Mouse (Mus musculus) MEL (cell line): ENCODE measurements around the gene Tmem80. TPM values are rescaled to one million over a fixed set of nuclear protein-coding genes. Genes with fewer than 3 reads are reported as not detected.

Experiments
- DNase-seq: peaks from one replicate; pipeline ENCODE4 v3.0.0; 2011; ENCODE audit warnings: low read depth, low spot score
- H3K27ac ChIP-seq: 2 replicates; pipeline ENCODE4 v1.5.1; 2012; ENCODE audit warnings: low read depth, mild to moderate bottlenecking, control low read depth, low read length, moderate library complexity; ENCODE audit not compliant: control insufficient read depth
- H3K27me3 ChIP-seq, 2 experiments: fragments of 150-350 bp in 1 of 2; sonication (generic) in 1 of 2; 2 replicates each; pipeline ENCODE4 v1.6.1; 2012; ENCODE audit warnings: low read length in 2 of 2, mild to moderate bottlenecking in 2 of 2, improper control_type of control experiment in 1 of 2, moderate library complexity in 1 of 2; ENCODE audit not compliant: insufficient read depth in 2 of 2, control insufficient read depth in 1 of 2
- H3K36me3 ChIP-seq, 2 experiments: 2 replicates each; pipeline ENCODE4 v1.6.1; 2012 to 2014; ENCODE audit warnings: low read length in 2 of 2, improper control_type of control experiment in 1 of 2, inconsistent platforms in 1 of 2, mild to moderate bottlenecking in 1 of 2; ENCODE audit not compliant: insufficient read depth in 2 of 2, control insufficient read depth in 1 of 2
- H3K4me1 ChIP-seq, 2 experiments: fragments of 150-350 bp in 1 of 2; sonication (generic) in 1 of 2; 2 replicates each; pipeline ENCODE4 v1.6.1; 2012; ENCODE audit warnings: low read length in 2 of 2, improper control_type of control experiment in 1 of 2, mild to moderate bottlenecking in 1 of 2; ENCODE audit not compliant: insufficient read depth in 2 of 2, control insufficient read depth in 1 of 2
- H3K4me3 ChIP-seq, 2 experiments: fragments of 150-350 bp in 1 of 2; sonication (generic) in 1 of 2; 2 replicates each; pipeline ENCODE4 v1.5.1; 2012; ENCODE audit warnings: low read depth in 2 of 2, low read length in 2 of 2, mild to moderate bottlenecking in 2 of 2, moderate library complexity in 2 of 2, control low read depth in 1 of 2, improper control_type of control experiment in 1 of 2; ENCODE audit not compliant: control insufficient read depth in 1 of 2, insufficient read depth in 1 of 2
- H3K79me2 ChIP-seq: 2 replicates; pipeline ENCODE4 v1.6.1; 2012; ENCODE audit warnings: mild to moderate bottlenecking, low read length, moderate library complexity; ENCODE audit not compliant: control insufficient read depth, poor library complexity, insufficient read depth
- H3K9ac ChIP-seq: 2 replicates; pipeline ENCODE4 v1.6.1; 2012; ENCODE audit warnings: low read depth, mild to moderate bottlenecking, control low read depth, low read length, moderate library complexity; ENCODE audit not compliant: control insufficient read depth, poor library complexity, severe bottlenecking
- H3K9me3 ChIP-seq: fragments of 150-350 bp; sonication (generic); replicated peaks from 2 replicates; pipeline ENCODE4 v1.6.1; 2012; ENCODE audit warnings: mild to moderate bottlenecking, low read length, improper control_type of control experiment, moderate library complexity; ENCODE audit not compliant: insufficient read depth
- CHD1 ChIP-seq: IDR thresholded peaks from 2 replicates; pipeline ENCODE4 v1.6.1; 2012; ENCODE audit warnings: low read depth, mild to moderate bottlenecking, inconsistent platforms, low read length, improper control_type of control experiment
- CHD2 ChIP-seq: IDR thresholded peaks from 2 replicates; pipeline ENCODE4 v1.6.1; 2011; ENCODE audit warnings: low read length, improper control_type of control experiment
- ELF1 ChIP-seq: IDR thresholded peaks from 2 replicates; pipeline ENCODE4 v1.6.1; 2014; ENCODE audit warnings: low read depth, mild to moderate bottlenecking, inconsistent platforms, low read length, improper control_type of control experiment, moderate library complexity
- EP300 ChIP-seq, 2 experiments: IDR thresholded peaks; 2 replicates each; pipeline ENCODE4 v1.6.1; 2011; ENCODE audit warnings: improper control_type of control experiment in 2 of 2, low read length in 2 of 2, low read depth in 1 of 2, mild to moderate bottlenecking in 1 of 2
- ETS1 ChIP-seq: IDR thresholded peaks from 2 replicates; pipeline ENCODE4 v1.6.1; 2012; ENCODE audit warnings: low read depth, mild to moderate bottlenecking, inconsistent platforms, low read length, improper control_type of control experiment, moderate library complexity
- GATA1 ChIP-seq: IDR thresholded peaks from 2 replicates; pipeline ENCODE4 v1.6.1; 2011; ENCODE audit warnings: low read depth, low read length, improper control_type of control experiment
- JUND ChIP-seq: IDR thresholded peaks from 2 replicates; pipeline ENCODE4 v1.6.1; 2011; ENCODE audit warnings: low read depth, mild to moderate bottlenecking, improper control_type of control experiment, low read length
- KAT2A ChIP-seq: conservative IDR thresholded peaks from 2 replicates; pipeline ENCODE4 v1.6.1; 2012; ENCODE audit warnings: low read depth, low read length, improper control_type of control experiment, inconsistent platforms
- MAFK ChIP-seq: IDR thresholded peaks from 2 replicates; pipeline ENCODE4 v1.6.1; 2011; ENCODE audit warnings: low read depth, mild to moderate bottlenecking, low read length, improper control_type of control experiment, borderline replicate concordance
- MAX ChIP-seq: IDR thresholded peaks from 2 replicates; pipeline ENCODE4 v1.6.1; 2011; ENCODE audit warnings: low read length, improper control_type of control experiment
- MEF2A ChIP-seq: IDR thresholded peaks from 2 replicates; pipeline ENCODE4 v1.6.1; 2014; ENCODE audit warnings: low read depth, mild to moderate bottlenecking, inconsistent platforms, low read length, improper control_type of control experiment; ENCODE audit not compliant: poor library complexity, insufficient replicate concordance, severe bottlenecking; ENCODE audit errors: extremely low read depth
- MYB ChIP-seq: IDR thresholded peaks from 2 replicates; pipeline ENCODE4 v1.6.1; 2011; ENCODE audit warnings: mild to moderate bottlenecking, low read depth, low read length, improper control_type of control experiment
- MYC ChIP-seq: IDR thresholded peaks from 2 replicates; pipeline ENCODE4 v1.6.1; 2011; ENCODE audit warnings: low read depth, mild to moderate bottlenecking, low read length, improper control_type of control experiment, moderate library complexity
- NELFE ChIP-seq: IDR thresholded peaks from 2 replicates; pipeline ENCODE4 v1.6.1; 2011; ENCODE audit warnings: low read depth, low read length, improper control_type of control experiment
- POLR2AphosphoS2 ChIP-seq: IDR thresholded peaks from 2 replicates; pipeline ENCODE4 v1.6.1; 2011; ENCODE audit warnings: low read length, improper control_type of control experiment
- RCOR1 ChIP-seq: IDR thresholded peaks from 2 replicates; pipeline ENCODE4 v1.6.1; 2012; ENCODE audit warnings: low read depth, mild to moderate bottlenecking, inconsistent platforms, low read length, improper control_type of control experiment
- SIN3A ChIP-seq: IDR thresholded peaks from 2 replicates; pipeline ENCODE4 v1.6.1; 2012; ENCODE audit warnings: low read length, improper control_type of control experiment, inconsistent platforms
- TBP ChIP-seq: IDR thresholded peaks from 2 replicates; pipeline ENCODE4 v1.8.0; 2011; ENCODE audit warnings: low read depth, low read length, improper control_type of control experiment
- TCF12 ChIP-seq: IDR thresholded peaks from 2 replicates; pipeline ENCODE4 v1.6.1; 2014; ENCODE audit warnings: low read depth, mild to moderate bottlenecking, inconsistent platforms, low read length, improper control_type of control experiment, moderate library complexity
- UBTF ChIP-seq: IDR thresholded peaks from 2 replicates; pipeline ENCODE4 v1.6.1; 2012; ENCODE audit warnings: low read depth, mild to moderate bottlenecking, inconsistent platforms, low read length, improper control_type of control experiment, moderate library complexity, borderline replicate concordance; ENCODE audit not compliant: insufficient read depth
- USF1 ChIP-seq: IDR thresholded peaks from 2 replicates; pipeline ENCODE4 v1.6.1; 2014; ENCODE audit warnings: low read depth, mild to moderate bottlenecking, inconsistent platforms, low read length, improper control_type of control experiment, moderate library complexity
- USF2 ChIP-seq, 2 experiments: IDR thresholded peaks; 2 replicates each; pipeline ENCODE4 v1.6.1; 2011 to 2012; ENCODE audit warnings: improper control_type of control experiment in 2 of 2, low read length in 2 of 2, borderline replicate concordance in 1 of 2, inconsistent platforms in 1 of 2, low read depth in 1 of 2, mild to moderate bottlenecking in 1 of 2; ENCODE audit not compliant: insufficient read depth in 1 of 2
- ZC3H11A ChIP-seq: IDR thresholded peaks from 2 replicates; pipeline ENCODE4 v1.6.1; 2012; ENCODE audit warnings: low read depth, mild to moderate bottlenecking, inconsistent platforms, low read length, improper control_type of control experiment
- ZKSCAN1 ChIP-seq: IDR thresholded peaks from 2 replicates; pipeline ENCODE4 v1.6.1; 2012; ENCODE audit warnings: low read depth, mild to moderate bottlenecking, inconsistent platforms, low read length, improper control_type of control experiment, moderate library complexity
- ZNF384 ChIP-seq: IDR thresholded peaks from 2 replicates; pipeline ENCODE4 v1.6.1; 2012; ENCODE audit warnings: low read depth, mild to moderate bottlenecking, inconsistent platforms, low read length, improper control_type of control experiment
- polyA plus RNA-seq, 2 experiments: library from polyadenylated mRNA; stranded (reverse) in 1 of 2; unstranded in 1 of 2; fragments of >175 nt in 1 of 2; fragments of >200 nt in 1 of 2; gene quantifications; 2 replicates each; pipeline versions ENCODE4 v1.2.1 to v1.2.4; 2012; ENCODE audit warnings: low replicate concordance in 2 of 2, low read depth in 1 of 2; ENCODE audit not compliant: insufficient read length in 2 of 2, insufficient read depth in 1 of 2, missing spikeins in 1 of 2
- total RNA-seq: library from RNA; depleted of rRNA; stranded (reverse); fragments of 300-350 nt; gene quantifications from 2 replicates; pipeline ENCODE4 v1.2.3, GENCODE M21; 2012

Tmem80 gene
- total and polyA plus RNA-seq, 3 experiments: 12.3 to 27.7 TPM; not detected in 1

GRCm38 (mm10) chr7:141367358-141367757, 39.8 kb downstream of the Tmem80 start:
- peak; percentile 24 for DNase-seq
- Histone ChIP-seq H3K36me3 (peaks cover 0 to 31% of the 10 kb centered on the region in 2 experiments; a peak in 2 of 4 replicates), H3K27me3 (no peaks in the 10 kb centered on the region), H3K4me1 (peaks cover 19 to 35% of the 10 kb centered on the region in 2 experiments), H3K4me3 (no peak overlapping the region), H3K79me2 (no peaks in the 10 kb centered on the region), H3K27ac (no peak overlapping the region), H3K9ac (no peak overlapping the region), H3K9me3 (no peaks in the 10 kb centered on the region)
- TF ChIP-seq USF1 (no peak), EP300 (IDR thresholded peaks at IDR 0.05; ENCODE audit: low read depth in 1 of 2, low read length in 2 of 2) (no peak), KAT2A (no peak), SIN3A (no peak), ZNF384 (no peak), MAFK (no peak), MEF2A (no peak), TBP (no peak), MYC (no peak), ZKSCAN1 (no peak)

- H3K9ac ChIP-seq: no peak overlapping the region
- 0 out of 2 replicates have a peak overlapping the region, but pooled peaks have one; percentile 20 for H3K27ac ChIP-seq
These were observed 42.4 kb downstream of the Tmem80 start for GRCm38 (mm10) chr7:141369918-141370317.

More at GRCm38 (mm10) chr7:141369918-141370317, 42.4 kb downstream of the Tmem80 start:
- Histone ChIP-seq H3K79me2 (no peaks in the 10 kb centered on the region), H3K4me3 (peak overlapping the region in 1 of 2 experiments; percentile 11; a peak in 1 of 4 replicates), H3K4me1 (peaks cover 11 to 24% of the 10 kb centered on the region in 2 experiments), H3K27me3 (no peaks in the 10 kb centered on the region), H3K9me3 (no peaks in the 10 kb centered on the region), H3K36me3 (peaks cover 0 to 20% of the 10 kb centered on the region in 2 experiments; a peak in 2 of 4 replicates)
- peak; percentile 62 for DNase-seq
- TF ChIP-seq ETS1: 0 out of 2 replicates have a peak, but pooled peaks have one; percentile 34
- TF ChIP-seq MYB: no peak
- TF ChIP-seq SIN3A: peak; percentile 45; the same call in 1 of the 2 replicates
- no peak for TF ChIP-seq GATA1
- no peak for TF ChIP-seq POLR2AphosphoS2
- TF ChIP-seq TCF12: no peak
- no peak for TF ChIP-seq ZC3H11A
- TF ChIP-seq MAX: peak; percentile 35; the same call in 1 of the 2 replicates
- TF ChIP-seq RCOR1: 0 out of 2 replicates have a peak, but pooled peaks have one; percentile 36
- TF ChIP-seq CHD1: 0 out of 2 replicates have a peak, but pooled peaks have one; percentile 43
- peak; percentile 54 for TF ChIP-seq ELF1
- no peak for TF ChIP-seq TBP
- TF ChIP-seq EP300 (IDR thresholded peaks at IDR 0.05; ENCODE audit: low read depth in 1 of 2, low read length in 2 of 2): peak; percentile 18 to 31; a peak in 2 of 4 replicates
- TF ChIP-seq MAFK: no peak
- TF ChIP-seq NELFE: peak; percentile 43; the same call in 1 of the 2 replicates
- no peak for TF ChIP-seq JUND
- no peak for TF ChIP-seq ZNF384
- TF ChIP-seq CHD2: no peak
- no peak for TF ChIP-seq USF2 (IDR thresholded peaks at IDR 0.05; ENCODE audit: borderline replicate concordance in 1 of 2, insufficient read depth in 1 of 2, low read depth in 1 of 2, low read length in 2 of 2)
- no peak for TF ChIP-seq UBTF
- TF ChIP-seq, all 39 proteins: peak for 8
